Mouse (Mus musculus) cerebellum, adult 2 months (tissue): ENCODE data around the gene Wdr20. TPM values are rescaled to one million over a fixed set of nuclear protein-coding genes. Genes with fewer than 3 reads are reported as not detected.

Experiments
- DNase-seq, 2 experiments: peaks; one replicate each; pipeline ENCODE4 v3.0.0; 2021
- H3K27ac ChIP-seq: fragments of 200-500 bp; 2 replicates; pipeline ENCODE4 v1.5.1; 2012; ENCODE audit warnings: low read length, control low read depth, inconsistent platforms; ENCODE audit not compliant: insufficient read depth
- H3K27me3 ChIP-seq: fragments of 200-500 bp; 2 replicates; pipeline ENCODE4 v1.6.1; 2012; ENCODE audit warnings: inconsistent platforms, mild to moderate bottlenecking, low read length, moderate library complexity; ENCODE audit not compliant: control insufficient read depth, insufficient read depth
- H3K4me1 ChIP-seq: fragments of 200-500 bp; 2 replicates; pipeline ENCODE4 v1.6.1; 2011; ENCODE audit warnings: low read length; ENCODE audit not compliant: control insufficient read depth, insufficient read depth
- H3K4me3 ChIP-seq: fragments of 200-500 bp; replicated peaks from 2 replicates; pipeline ENCODE3; 2011; ENCODE audit warnings: mild to moderate bottlenecking, low read depth, low read length, control low read depth; ENCODE audit not compliant: insufficient read depth
- CTCF ChIP-seq: fragments of 200-500 bp; IDR thresholded peaks from 2 replicates; pipeline ENCODE4 v1.5.1; 2011; ENCODE audit warnings: low read depth, mild to moderate bottlenecking, control low read depth, low read length, moderate library complexity, borderline replicate concordance; ENCODE audit not compliant: insufficient read depth
- POLR2A ChIP-seq: fragments of 200-500 bp; IDR thresholded peaks from 2 replicates; pipeline ENCODE4 v1.6.1; 2011; ENCODE audit warnings: low read length, control low read depth, borderline replicate concordance; ENCODE audit not compliant: insufficient read depth
- WGBS: fragments of 180-500 bp; shearing (Covaris S2); methylation state at CpG from one replicate; pipeline ENCODE4 v1.1.7; 2018; 5-methylcytosine and 5-hydroxymethylcytosine counted together
- polyA plus RNA-seq: library from polyadenylated mRNA; depleted of rRNA; stranded (reverse); fragments of >200 nt; gene quantifications from 2 replicates; pipeline ENCODE4 v1.2.3, GENCODE M21; 2012

The Wdr20 gene
- polyA plus RNA-seq, 1 experiment = 34.9 TPM

DNA sequence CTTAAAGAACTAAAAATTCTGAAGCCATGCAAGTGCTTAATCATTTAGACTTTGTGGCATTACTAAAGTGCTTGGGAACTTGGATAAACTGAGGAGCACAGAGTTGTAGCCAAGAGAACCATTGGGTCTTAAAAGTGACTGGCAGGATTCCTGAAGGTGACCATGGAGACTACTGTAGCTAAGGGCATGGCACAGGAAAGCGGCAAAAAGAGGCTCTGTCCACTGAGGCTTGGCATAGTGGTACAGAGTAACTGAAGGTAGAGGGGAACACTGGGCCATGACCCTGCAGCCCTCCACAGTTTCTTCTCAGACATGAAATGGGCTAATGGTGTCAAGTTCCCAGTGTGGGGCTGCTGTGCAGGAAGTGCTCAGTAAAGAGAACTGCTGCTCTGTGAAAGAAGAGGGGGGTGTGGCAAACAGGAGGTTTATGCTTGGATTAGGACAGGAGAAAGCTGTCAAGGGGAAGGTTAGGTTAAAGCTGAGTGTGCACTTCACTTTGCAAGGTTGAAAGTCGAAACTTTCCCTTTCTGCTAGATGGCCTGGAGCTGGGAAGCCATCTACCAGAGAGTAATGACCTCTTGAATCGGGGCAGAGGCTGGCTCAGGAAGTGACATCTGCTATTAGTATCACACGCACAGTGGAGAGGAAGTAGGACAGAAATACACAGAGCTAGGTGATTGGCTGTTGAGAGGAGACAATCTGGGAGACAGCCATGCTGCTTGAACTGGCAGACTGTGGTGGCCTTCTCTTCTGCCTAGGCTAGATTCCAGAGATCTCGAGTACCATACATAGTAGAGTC, 38.1 kb downstream of the Wdr20 start:
- TF ChIP-seq POLR2A = no peak
- no peak for TF ChIP-seq CTCF
- DNase-seq = no peak
- Histone ChIP-seq H3K27me3 (no peaks in the 10 kb centered on the region), H3K27ac (0 out of 2 replicates have a peak overlapping the region, but pooled peaks have one; percentile 43), H3K4me1 (peaks cover 16% of the 10 kb centered on the region), H3K4me3 (no peak overlapping the region)
- WGBS = 36% methylated on average over 5 of the region's 5 CpGs

DNA sequence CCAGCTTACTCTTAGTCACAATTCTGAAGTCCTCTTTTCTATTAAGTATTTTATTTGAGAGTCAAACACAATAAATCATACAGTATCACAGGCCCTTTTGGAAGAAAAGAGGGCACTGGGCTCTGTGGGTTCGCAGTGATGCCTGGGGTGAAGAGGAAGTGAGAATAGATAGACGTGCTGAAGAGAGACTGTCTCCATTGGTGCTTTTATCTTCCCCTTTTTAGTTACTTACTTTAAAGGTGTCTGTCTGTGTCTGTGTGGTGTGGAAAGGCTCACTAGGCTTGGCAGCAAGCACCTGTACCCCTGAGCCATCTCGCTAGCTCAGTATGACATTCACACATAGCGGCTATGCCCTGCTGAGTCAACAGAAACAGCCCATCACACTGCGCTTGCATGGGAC, 40.1 kb downstream of the Wdr20 start:
- WGBS = 30% methylated on average over 5 of the region's 5 CpGs
- H3K4me3 ChIP-seq = no peak overlapping the region
- TF ChIP-seq CTCF (no peak), POLR2A (no peak)
- H3K27ac ChIP-seq = peak overlapping the region; percentile 73; the same call in 1 of the 2 replicates
- H3K27me3 ChIP-seq = no peaks in the 10 kb centered on the region
- peaks cover 16% of the 10 kb centered on the region for H3K4me1 ChIP-seq
- peak in 1 of 2 experiments; percentile 32 for DNase-seq

DNA sequence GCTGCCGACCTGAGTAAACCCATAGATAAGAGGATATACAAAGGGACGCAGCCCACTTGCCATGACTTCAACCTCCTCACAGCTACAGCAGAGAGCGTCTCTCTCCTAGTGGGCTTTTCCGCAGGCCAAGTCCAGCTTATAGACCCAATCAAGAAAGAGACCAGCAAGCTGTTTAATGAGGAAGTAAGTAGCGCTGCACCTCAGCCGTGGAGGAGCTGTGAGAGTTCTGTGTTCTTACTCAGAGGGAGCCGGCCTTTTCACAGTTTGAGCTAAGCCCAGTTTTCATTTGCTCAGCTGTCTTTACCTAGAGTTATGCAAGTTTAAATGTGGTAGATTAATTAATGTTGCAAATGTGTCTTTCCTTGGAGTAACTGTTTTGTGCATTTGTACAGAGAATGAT, 41.6 kb downstream of the Wdr20 start:
- H3K27ac ChIP-seq = no peak overlapping the region; the same call in 1 of the 2 replicates
- H3K27me3 ChIP-seq = no peaks in the 10 kb centered on the region
- peaks cover 16% of the 10 kb centered on the region for H3K4me1 ChIP-seq
- DNase-seq = no peak
- TF ChIP-seq CTCF (no peak), POLR2A (no peak)
- WGBS = 82% methylated on average over 7 of the region's 7 CpGs
- no peak overlapping the region for H3K4me3 ChIP-seq

DNA sequence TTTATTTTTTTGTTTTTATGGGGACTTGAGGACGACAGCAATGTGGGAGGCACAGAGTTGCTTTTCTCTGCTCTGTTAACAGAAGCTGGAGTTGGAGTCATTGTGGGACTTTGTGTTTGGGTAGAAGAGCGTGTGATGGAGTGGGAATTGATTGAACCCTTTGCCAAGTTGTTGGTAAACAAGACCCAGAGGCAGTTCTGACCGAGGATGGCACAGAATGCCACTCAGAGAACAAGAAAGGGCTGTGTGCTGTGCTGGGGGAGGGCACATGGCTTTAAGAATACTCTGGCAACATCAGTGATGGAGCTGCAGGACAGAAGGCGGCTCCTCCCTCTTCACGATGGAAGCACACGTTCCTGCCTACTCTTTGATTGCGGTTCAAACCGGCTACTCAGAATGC, 43.4 kb downstream of the Wdr20 start:
- WGBS = 38% methylated on average over 8 of the region's 8 CpGs
- Histone ChIP-seq H3K4me3 (no peak overlapping the region), H3K27me3 (no peaks in the 10 kb centered on the region), H3K4me1 (peaks cover 17% of the 10 kb centered on the region), H3K27ac (peak overlapping the region; percentile 15; the same call in 1 of the 2 replicates)
- DNase-seq = peak in 1 of 2 experiments; percentile 50
- TF ChIP-seq CTCF (no peak), POLR2A (no peak)

DNA sequence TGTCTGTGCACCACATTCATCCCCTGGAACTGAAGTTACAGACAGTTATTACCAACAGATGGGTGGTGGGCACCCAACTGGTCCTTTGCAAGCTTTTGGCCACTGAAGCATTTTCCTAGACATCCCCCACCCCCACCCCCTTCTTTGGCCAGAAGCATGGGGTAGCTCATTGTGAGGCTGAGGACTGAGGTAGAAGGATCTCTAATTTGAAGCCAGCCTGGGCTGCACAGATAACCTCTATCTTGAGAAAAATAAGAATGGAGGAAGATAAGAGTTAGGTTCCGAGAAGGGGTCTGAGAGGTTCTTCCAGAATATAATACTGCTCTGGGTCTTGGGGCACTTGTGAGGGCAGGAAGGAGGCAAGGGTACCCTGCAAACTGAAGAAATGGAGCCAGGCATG, 44.5 kb downstream of the Wdr20 start:
- peaks cover 13% of the 10 kb centered on the region for H3K4me1 ChIP-seq
- 88% methylated on average over 1 of the region's 1 CpGs for WGBS
- H3K27me3 ChIP-seq = no peaks in the 10 kb centered on the region
- DNase-seq = no peak
- H3K4me3 ChIP-seq = no peak overlapping the region
- H3K27ac ChIP-seq = no peak overlapping the region
- TF ChIP-seq POLR2A = no peak
- TF ChIP-seq CTCF = no peak

DNA sequence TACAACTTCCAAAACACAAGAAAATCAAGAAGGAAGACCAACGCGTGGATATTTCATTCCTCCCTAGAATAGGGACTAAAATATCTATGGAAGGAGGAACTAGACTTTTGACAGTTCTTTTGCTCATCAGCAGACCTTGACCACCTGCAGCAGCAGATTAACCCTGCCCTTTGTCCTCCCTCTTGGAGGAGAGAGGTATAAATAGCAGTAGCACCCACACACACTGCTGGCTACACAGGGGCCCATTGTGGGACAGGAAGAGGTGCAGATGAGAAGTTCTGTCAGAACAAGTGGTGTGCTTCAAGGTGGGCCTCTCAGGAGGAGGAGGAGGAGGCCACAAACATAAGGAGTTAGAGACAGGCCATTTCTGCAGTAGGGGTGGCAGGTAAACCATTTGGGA, 46.5 kb downstream of the Wdr20 start:
- 91% methylated on average over 2 of the region's 2 CpGs for WGBS
- no peak for DNase-seq
- no peak overlapping the region for H3K27ac ChIP-seq
- TF ChIP-seq POLR2A (no peak), CTCF (no peak)
- no peaks in the 10 kb centered on the region for H3K27me3 ChIP-seq
- peaks cover 16% of the 10 kb centered on the region for H3K4me1 ChIP-seq
- no peak overlapping the region for H3K4me3 ChIP-seq

DNA sequence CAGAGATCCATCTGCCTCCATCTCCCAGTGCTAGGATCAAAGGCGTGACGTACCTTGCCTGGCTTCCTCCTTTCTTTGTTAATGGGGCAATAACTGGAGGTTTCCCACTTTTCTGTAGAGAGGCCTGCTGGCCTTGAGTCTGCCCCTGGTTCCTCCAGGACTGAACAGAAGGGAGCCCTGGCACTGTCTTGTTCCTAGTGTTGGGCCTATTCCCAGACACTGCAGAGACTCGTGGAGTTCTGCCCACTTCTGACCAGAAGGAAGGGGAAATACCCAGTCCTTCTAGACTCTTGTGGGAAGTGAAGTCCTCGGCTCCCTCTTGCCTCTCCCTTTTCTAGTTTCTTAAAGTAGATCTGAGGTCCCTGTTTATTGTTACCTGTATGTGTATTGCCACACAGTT, 48.5 kb downstream of the Wdr20 start:
- TF ChIP-seq POLR2A (no peak), CTCF (no peak)
- Histone ChIP-seq H3K27ac (0 out of 2 replicates have a peak overlapping the region, but pooled peaks have one; percentile 5), H3K27me3 (no peaks in the 10 kb centered on the region), H3K4me3 (no peak overlapping the region), H3K4me1 (peaks cover 24% of the 10 kb centered on the region)
- 9% methylated on average over 4 of the region's 4 CpGs for WGBS
- DNase-seq = peak; percentile 79 to 89

DNA sequence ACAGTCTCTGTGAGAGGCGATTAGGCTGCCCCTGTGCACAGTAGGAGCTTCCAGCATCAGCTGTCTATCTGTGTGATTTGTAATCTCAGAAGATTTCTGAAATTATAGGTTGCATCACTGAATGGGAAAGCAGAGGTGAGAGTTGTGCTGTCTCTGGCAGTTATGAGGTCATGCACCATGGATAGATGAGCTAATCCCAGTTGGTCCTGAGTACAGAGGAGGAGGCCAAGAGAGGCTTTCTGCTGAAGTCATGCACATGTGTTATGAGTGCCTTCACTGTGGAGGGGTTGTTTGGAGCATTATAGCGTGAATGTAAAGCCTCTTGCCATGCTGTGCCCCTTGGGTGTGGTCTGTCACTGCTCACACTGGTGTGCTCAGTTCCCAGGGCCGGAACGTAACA, 52.8 kb downstream of the Wdr20 start:
- 78% methylated on average over 4 of the region's 4 CpGs for WGBS
- peaks cover 25% of the 10 kb centered on the region for H3K4me1 ChIP-seq
- TF ChIP-seq CTCF (no peak), POLR2A (no peak)
- no peak for DNase-seq
- H3K27ac ChIP-seq = no peak overlapping the region
- no peaks in the 10 kb centered on the region for H3K27me3 ChIP-seq
- H3K4me3 ChIP-seq = no peak overlapping the region
